Mouse (Mus musculus) small intestine, adult 2 months (tissue): Measurements from ENCODE around the gene Zfp870. TPM values are rescaled to one million over a fixed set of nuclear protein-coding genes. Genes with fewer than 3 reads are reported as not detected.

Source experiments
- H3K27ac ChIP-seq: fragments of 200-500 bp; 2 replicates; pipeline ENCODE4 v1.5.1; 2012; ENCODE audit warnings: low read depth, low read length, control low read depth, inconsistent platforms; ENCODE audit not compliant: insufficient read depth
- H3K27me3 ChIP-seq: fragments of 200-500 bp; 2 replicates; pipeline ENCODE4 v1.6.1; 2012; ENCODE audit warnings: mild to moderate bottlenecking, moderate library complexity, low read length, inconsistent platforms; ENCODE audit not compliant: control insufficient read depth, insufficient read depth
- H3K36me3 ChIP-seq: fragments of 200-500 bp; 2 replicates; pipeline ENCODE4 v1.6.1; 2012; ENCODE audit warnings: mild to moderate bottlenecking, low read length, control low read depth, inconsistent platforms; ENCODE audit not compliant: control insufficient read depth, insufficient read depth
- H3K4me1 ChIP-seq: fragments of 200-500 bp; 2 replicates; pipeline ENCODE4 v1.6.1; 2012; ENCODE audit warnings: low read length, inconsistent platforms, mixed read lengths; ENCODE audit not compliant: control insufficient read depth, insufficient read depth, insufficient read length
- H3K4me3 ChIP-seq: fragments of 200-500 bp; 2 replicates; pipeline ENCODE4 v1.5.1; 2012; ENCODE audit warnings: low read depth, mild to moderate bottlenecking, control low read depth, inconsistent platforms, low read length, moderate library complexity
- CTCF ChIP-seq: fragments of 200-500 bp; IDR thresholded peaks from 2 replicates; pipeline ENCODE4 v1.5.1; 2012; ENCODE audit warnings: low read depth, mild to moderate bottlenecking, control low read depth, inconsistent platforms, low read length, moderate library complexity, mixed read lengths; ENCODE audit not compliant: insufficient replicate concordance, insufficient read length; ENCODE audit errors: extremely low read depth
- POLR2A ChIP-seq: fragments of 200-500 bp; IDR thresholded peaks from 2 replicates; pipeline ENCODE4 v1.6.1; 2012; ENCODE audit warnings: low read depth, mild to moderate bottlenecking, control low read depth, inconsistent platforms, low read length, moderate library complexity
- WGBS: fragments of 180-500 bp; shearing (Covaris S2); methylation state at CpG from one replicate; pipeline ENCODE4 v1.1.7; 2018; 5-methylcytosine and 5-hydroxymethylcytosine counted together
- polyA plus RNA-seq: library from polyadenylated mRNA; depleted of rRNA; stranded (reverse); fragments of >200 nt; gene quantifications from 2 replicates; pipeline ENCODE4 v1.2.3, GENCODE M21; 2012; rRNA removed

Zfp870 gene
- polyA plus RNA-seq, 1 experiment, result 0.30 TPM

DNA sequence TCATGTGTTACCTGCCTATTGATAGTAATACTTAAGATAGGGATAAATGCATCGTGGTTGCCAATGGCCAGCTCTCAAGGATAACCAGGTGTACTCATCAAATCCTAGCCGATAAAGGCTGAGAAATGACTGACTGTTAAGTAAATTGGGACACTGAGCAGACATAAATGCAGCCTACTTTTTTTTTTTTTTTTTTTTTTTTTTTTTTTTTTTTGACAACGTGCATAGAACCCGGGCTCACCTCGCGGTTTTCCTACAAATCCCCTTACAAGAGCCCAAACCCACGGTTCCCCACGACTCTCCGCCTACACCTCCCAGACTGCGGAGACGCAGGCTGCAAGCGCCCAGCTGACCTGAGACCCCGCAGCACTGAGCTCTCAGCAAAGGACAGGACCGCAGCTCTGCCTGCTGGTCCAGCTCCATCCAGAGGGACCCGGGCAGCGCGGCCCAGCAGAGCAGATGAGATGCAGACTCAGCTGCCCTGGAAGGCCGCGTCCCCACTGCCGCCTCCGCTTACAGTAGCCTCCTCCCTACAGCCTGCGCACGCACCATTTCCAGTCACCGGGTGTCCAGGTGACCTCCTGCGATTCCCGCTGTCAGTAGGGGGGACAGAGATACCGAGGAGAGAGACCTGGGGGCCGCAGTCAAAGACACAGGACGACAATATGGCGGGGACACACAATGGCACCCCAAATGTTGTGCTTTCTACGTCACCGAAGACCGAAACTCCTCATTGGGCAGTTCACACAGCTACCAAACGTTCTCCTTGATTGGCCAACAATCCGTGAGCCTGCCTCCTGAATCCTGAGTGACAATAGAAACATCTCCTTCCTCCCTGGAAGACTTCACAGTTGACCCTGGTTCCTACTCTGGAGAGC lies 61.7 kb downstream of the Zfp870 start, which contains the start of gene Zfp799:
Gene Zfp799, minus strand, starts transcription at position 722 of the 878 bp plus-strand sequence.
- WGBS, result 2% methylated on average over 35 of the region's 35 CpGs
- H3K27ac ChIP-seq, result peak within 1 kb of the TSS; percentile 43
- H3K27me3 ChIP-seq, result no peaks in the 10 kb centered on the region
- peaks cover 8% of the 10 kb centered on the region for H3K36me3 ChIP-seq
- H3K4me1 ChIP-seq, result peaks cover 4% of the 10 kb centered on the region; the same call in 1 of the 2 replicates
- TF ChIP-seq POLR2A, result peak; percentile 41; the same call in 1 of the 2 replicates
- TF ChIP-seq CTCF, result no peak
- peak within 1 kb of the TSS; percentile 98 for H3K4me3 ChIP-seq

Other genes with a start within 250 kb of the Zfp870 start
- 20.5 and 87.7 TPM in 2 replicates for gene Cyp4f40, start 232.7 kb downstream of the Zfp870 start, polyA plus RNA-seq
- gene Cyp4f15, start 206.0 kb downstream of the Zfp870 start, polyA plus RNA-seq, result 0.57 and 2.3 TPM in 2 replicates
- gene Zfp871, start 103.4 kb downstream of the Zfp870 start, polyA plus RNA-seq, result 2.7 and 6.1 TPM in 2 replicates
- 0.04 TPM in 1 of 2 replicates, not detected in the other for gene Zfp811, start 81.7 kb downstream of the Zfp870 start, polyA plus RNA-seq
- gene Zfp799, start 61.4 kb downstream of the Zfp870 start, polyA plus RNA-seq, result 2.6 and 6.9 TPM in 2 replicates
- gene Cyp4f14, start 25.7 kb upstream of the Zfp870 start, polyA plus RNA-seq, result 364 and 1,373 TPM in 2 replicates
- 45.0 and 112 TPM in 2 replicates for gene Cyp4f13, start 55.8 kb upstream of the Zfp870 start, polyA plus RNA-seq
- gene Zfp472, start 74.2 kb upstream of the Zfp870 start, polyA plus RNA-seq, result 0.18 and 0.25 TPM in 2 replicates
- gene Zfp952, start 101.5 kb upstream of the Zfp870 start, polyA plus RNA-seq, result 0.65 and 0.79 TPM in 2 replicates
- gene Zfp763, start 141.8 kb upstream of the Zfp870 start, polyA plus RNA-seq, result 0.05 and 0.09 TPM in 2 replicates
- not detected in 2 replicates for gene 4921501E09Rik, start 176.4 kb upstream of the Zfp870 start, polyA plus RNA-seq
- 0.35 and 0.51 TPM in 2 replicates for gene Zfp563, start 197.7 kb upstream of the Zfp870 start, polyA plus RNA-seq
- gene Morc2b, start 248.0 kb upstream of the Zfp870 start, polyA plus RNA-seq, result not detected in 2 replicates